Mouse (Mus musculus): ENCODE data around the gene Nos1ap. TPM values are rescaled to one million over a fixed set of nuclear protein-coding genes. Genes with fewer than 3 reads are reported as not detected.

Nos1ap gene
- polyA plus RNA-seq, 3 experiments from 2014 or later = not detected

- no peak for ATAC-seq
Observed at GRCm38 (mm10) chr1:170455910-170456700, 133.6 kb downstream of the Nos1ap start.

GRCm38 (mm10) chr1:170455387-170455786, 134.3 kb downstream of the Nos1ap start:
- no peak for ATAC-seq

DNA sequence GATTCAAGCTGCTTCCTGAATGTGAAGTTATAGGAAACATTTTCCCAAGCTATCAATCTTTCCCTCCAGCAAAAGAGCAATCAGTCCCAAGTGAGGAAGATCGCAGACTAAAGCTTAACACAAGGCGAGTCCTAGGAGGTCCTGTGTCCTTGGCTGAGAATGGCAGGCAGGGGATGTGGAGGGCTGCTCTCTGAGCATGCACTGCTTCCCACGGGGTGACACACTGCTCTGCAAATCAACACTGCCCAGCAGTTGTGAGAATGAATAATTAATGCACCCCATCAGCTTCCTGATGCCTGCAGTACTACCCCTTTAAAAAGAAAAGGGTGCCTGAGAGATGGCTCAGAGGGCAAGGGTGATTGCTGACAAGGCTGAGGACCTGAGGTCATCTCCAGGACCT, 136.2 kb downstream of the Nos1ap start:
- no peak for ATAC-seq

GRCm38 (mm10) chr1:170448244-170448643, 141.4 kb downstream of the Nos1ap start:
- no peak for ATAC-seq

GRCm38 (mm10) chr1:170445458-170445857, 144.2 kb downstream of the Nos1ap start:
- ATAC-seq = no peak

- ATAC-seq = no peak
Observed at GRCm38 (mm10) chr1:170440367-170440766, 149.3 kb downstream of the Nos1ap start.

- ATAC-seq = no peak
Observed at GRCm38 (mm10) chr1:170438471-170439151, 151.1 kb downstream of the Nos1ap start.

GRCm38 (mm10) chr1:170434146-170434545, 155.5 kb downstream of the Nos1ap start:
- no peak for ATAC-seq

DNA sequence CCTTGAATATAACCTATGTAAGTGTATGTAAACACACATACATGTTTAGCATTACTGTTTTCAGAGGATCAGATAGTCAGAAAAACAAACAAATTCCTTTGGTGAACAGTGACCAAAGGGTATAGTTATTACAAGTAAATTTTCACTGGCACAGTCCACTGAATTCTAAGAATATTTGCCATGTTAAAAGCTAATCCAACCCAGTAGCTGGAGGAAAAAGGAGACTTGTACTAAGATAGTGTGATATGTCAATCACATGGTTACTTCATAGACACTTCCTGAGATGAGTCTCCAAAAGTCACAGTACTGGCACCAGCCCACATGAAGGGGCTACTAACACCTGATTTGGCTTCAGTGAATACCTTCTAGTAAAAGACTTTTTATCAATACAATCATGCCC, 156.0 kb downstream of the Nos1ap start:
- no peak for ATAC-seq

GRCm38 (mm10) chr1:170432288-170432687, 157.4 kb downstream of the Nos1ap start:
- ATAC-seq = no peak

- no peak for ATAC-seq
Observed at GRCm38 (mm10) chr1:170431312-170431711, 158.3 kb downstream of the Nos1ap start.

DNA sequence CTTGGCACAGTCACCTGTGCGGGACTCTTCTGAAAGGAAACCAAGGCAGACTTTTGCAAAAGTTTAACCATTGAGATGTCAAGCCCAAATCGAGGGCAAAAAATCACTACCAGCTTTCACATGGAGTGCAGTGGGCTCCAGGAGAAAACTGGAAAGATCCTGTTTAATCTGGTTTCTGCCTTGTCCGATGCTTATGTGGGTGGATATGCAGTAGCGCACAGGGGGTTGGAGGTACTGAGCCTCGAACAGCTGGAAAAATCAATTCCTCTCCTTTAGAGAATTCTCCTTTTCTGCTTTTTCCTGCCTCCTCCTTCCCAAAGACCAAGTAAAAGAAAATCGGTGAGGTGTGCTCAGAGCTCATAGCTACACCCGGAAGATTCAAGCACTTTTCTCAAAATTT, 159.0 kb downstream of the Nos1ap start:
- no peak for ATAC-seq

- no peak for ATAC-seq
Observed at GRCm38 (mm10) chr1:170429656-170430055, 160.0 kb downstream of the Nos1ap start.

GRCm38 (mm10) chr1:170428141-170428540, 161.5 kb downstream of the Nos1ap start:
- ATAC-seq = no peak

DNA sequence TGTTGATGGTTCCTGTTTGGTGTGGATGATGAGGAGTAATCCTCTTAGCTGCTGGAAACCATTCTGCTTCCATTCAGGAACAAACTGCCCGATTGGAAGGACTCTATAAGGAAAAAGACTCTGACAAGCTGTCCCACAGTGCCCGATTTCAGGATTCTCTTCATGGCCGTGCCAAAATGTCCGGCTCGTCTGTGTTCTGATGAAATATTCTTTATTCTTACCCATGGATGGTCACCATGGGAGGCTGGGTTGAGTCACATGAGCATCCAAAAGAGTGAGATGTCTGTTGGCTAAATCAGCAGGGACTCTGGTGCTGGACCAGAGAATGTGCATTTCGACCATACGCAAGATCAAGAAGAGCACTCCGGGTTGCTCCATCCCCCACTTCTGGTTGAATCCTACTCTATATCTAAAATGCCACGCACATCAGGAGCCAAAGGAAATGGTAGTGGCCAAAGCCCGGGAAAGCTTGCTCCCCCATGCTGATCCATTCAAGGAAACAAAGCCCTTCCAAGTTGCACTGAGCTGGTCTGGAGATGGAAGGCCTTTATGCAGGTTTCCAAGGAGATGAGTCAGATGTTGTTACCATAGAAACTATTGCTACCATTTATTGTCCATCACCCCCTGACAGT, 165.3 kb downstream of the Nos1ap start:
- ATAC-seq = no peak

DNA sequence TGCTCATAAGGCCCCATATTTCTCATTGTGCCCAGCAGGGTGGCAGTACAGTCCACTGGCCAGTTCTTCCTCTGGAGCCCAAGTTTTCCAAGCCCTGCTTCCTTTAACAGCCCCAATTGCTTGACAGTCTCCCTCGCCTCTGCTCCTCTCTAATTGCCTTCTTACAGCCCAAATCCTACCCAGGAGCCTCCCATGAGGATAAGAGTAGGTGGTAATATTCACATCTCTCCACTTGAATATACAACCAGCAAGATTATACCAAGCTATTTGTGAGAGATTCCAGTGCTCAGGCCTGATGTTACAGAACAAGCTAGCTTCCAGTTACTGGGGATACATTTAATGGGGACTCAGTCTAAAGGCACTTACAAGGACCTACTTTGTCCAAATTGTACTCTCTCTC, 166.6 kb downstream of the Nos1ap start:
- ATAC-seq = no peak

GRCm38 (mm10) chr1:170422188-170422587, 167.5 kb downstream of the Nos1ap start:
- no peak for ATAC-seq

DNA sequence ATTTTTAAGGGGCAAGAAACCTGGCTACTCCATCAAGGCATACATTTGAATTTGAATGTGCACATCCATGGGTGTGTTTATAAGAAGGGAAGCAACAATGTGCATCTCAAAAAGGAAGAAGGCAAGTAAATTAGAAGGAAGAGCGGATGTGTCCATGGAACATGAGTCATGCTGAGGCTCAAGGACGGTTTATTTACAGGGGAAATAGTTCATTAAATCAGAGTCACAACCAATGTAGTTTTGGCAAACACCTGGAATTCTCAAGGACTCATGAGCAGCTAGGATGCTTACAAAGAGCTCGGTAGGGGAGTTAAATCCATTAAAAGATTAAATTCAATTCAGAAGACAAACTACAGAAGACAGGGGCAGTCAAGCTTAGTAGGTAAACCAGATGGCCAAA, 169.7 kb downstream of the Nos1ap start:
- no peak for ATAC-seq

DNA sequence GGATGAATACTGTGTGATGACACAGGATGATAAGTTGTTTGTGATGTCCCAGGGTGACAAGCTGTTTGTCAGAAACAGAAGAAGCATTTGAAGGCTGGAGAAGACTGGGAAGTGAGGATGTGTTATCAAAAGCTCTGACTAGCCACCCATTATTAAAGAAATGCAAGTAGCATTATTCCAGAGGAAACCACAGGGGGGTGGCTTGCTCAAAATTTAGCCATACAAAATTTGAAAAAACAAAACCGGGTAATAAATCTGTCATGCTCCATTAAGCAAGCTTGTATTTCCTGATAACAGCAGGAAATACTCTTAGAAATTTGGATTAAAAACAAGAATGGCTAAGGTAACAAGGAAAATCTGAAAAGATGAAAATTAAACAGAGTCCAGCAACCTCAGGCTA, 171.5 kb downstream of the Nos1ap start:
- no peak for ATAC-seq

GRCm38 (mm10) chr1:170416967-170417366, 172.7 kb downstream of the Nos1ap start:
- no peak for ATAC-seq

GRCm38 (mm10) chr1:170416206-170416605, 173.5 kb downstream of the Nos1ap start:
- no peak for ATAC-seq

DNA sequence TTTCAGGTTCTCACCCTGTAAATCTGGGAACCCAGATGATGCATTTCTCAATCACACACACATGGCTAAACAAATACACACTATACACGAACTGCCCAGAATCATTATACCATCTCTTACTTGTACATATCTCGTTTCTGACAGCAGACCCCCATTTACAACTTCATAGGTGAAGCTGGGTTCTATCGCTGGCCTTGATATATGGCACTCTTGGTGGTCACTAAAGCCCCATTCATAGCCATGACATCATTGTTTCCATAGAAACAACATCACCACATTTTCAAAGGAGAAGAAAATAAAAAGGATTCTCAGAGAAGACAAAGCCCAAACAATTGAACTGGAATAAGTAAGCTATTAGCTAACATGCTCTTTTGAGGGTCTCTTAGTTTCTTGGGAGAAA, 174.3 kb downstream of the Nos1ap start:
- no peak for ATAC-seq

DNA sequence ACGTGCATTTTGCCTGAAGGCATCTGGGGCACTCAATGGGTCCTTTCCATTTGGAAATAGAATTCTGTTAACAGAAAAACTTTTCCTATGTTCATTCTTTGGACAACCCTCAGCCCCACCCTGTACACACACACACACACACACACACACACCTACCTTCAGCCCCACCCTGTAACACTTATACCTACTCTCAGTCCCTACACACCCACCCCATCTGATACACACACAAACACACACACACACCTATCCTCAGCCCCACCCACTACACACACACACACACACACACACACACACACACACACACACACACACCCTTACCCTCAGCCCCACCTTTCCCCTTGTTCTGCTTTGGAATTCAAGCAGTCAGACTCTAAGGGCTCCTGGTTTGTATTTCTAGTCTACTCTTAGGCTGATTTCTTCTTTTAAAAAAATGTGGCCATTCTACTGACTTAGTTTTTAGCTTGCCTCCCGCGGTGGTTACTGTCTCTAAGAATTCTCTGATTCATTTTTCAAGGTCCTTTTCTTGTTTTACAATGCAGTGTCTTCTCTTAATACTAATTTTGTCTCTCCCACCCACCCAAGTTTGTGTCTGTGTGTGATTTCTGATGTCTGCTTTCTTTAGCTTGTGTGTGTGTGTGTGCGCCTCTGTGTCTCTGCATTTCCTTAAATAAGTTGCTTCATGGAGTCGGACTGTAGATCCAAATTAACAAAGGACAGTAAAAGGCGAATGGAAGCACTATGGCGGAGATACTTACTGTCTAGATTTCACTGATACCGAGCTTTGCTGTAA, 179.1 kb downstream of the Nos1ap start:
- no peak for ATAC-seq
